Mouse (Mus musculus) heart, embryonic 13.5 days (tissue): ENCODE measurements around the gene Trio. TPM values are rescaled to one million over a fixed set of nuclear protein-coding genes. Genes with fewer than 3 reads are reported as not detected.

Experiments used
- ATAC-seq: fragments of 200-750 bp; cut with Nextera tagmentation; 2 replicates; pipeline ENCODE4 v1.8.0; 2017; ENCODE audit warnings: moderate TSS enrichment; ENCODE audit not compliant: insufficient number of reproducible peaks, low FRiP score, low TSS enrichment; ENCODE audit errors: extremely low read depth
- H3K27ac ChIP-seq: fragments of 300-500 bp; sonication (generic); replicated peaks from 2 replicates; pipeline ENCODE4 v1.5.1; 2015; ENCODE audit warnings: moderate library complexity, mild to moderate bottlenecking, inconsistent platforms
- H3K27me3 ChIP-seq: fragments of 300-500 bp; sonication (generic); replicated peaks from 2 replicates; pipeline ENCODE4 v1.6.1; 2015; ENCODE audit warnings: mild to moderate bottlenecking, inconsistent platforms
- H3K36me3 ChIP-seq: fragments of 300-500 bp; sonication (generic); 2 replicates; pipeline ENCODE4 v1.6.1; 2015; ENCODE audit warnings: mild to moderate bottlenecking, inconsistent platforms
- H3K4me1 ChIP-seq: fragments of 300-500 bp; sonication (generic); 2 replicates; pipeline ENCODE4 v1.6.1; 2015; ENCODE audit warnings: inconsistent platforms
- H3K4me2 ChIP-seq: fragments of 300-500 bp; sonication (generic); 2 replicates; pipeline ENCODE4 v1.6.1; 2015; ENCODE audit warnings: inconsistent platforms, mild to moderate bottlenecking, moderate library complexity
- H3K4me3 ChIP-seq: fragments of 300-500 bp; sonication (generic); 2 replicates; pipeline ENCODE4 v1.5.1; 2015; ENCODE audit warnings: moderate library complexity, mild to moderate bottlenecking, inconsistent platforms
- H3K9ac ChIP-seq: fragments of 300-500 bp; sonication (generic); 2 replicates; pipeline ENCODE4 v1.6.1; 2015; ENCODE audit warnings: inconsistent platforms, mild to moderate bottlenecking, moderate library complexity
- H3K9me3 ChIP-seq: fragments of 300-500 bp; sonication (generic); 2 replicates; pipeline ENCODE4 v1.6.1; 2016; ENCODE audit warnings: inconsistent platforms
- WGBS: fragments of 180-500 bp; shearing (Covaris S2); methylation state at CpG from one replicate; pipeline ENCODE4 v1.1.7; 2015; ENCODE audit warnings: mixed read lengths; 5-methylcytosine and 5-hydroxymethylcytosine counted together
- polyA plus RNA-seq: library from polyadenylated mRNA; unstranded; fragments of >200 nt; fragmentation: Nextera tagmentation; extraction: Ambion mirVana; gene quantifications from 2 replicates; pipeline ENCODE4 v1.2.1, GENCODE M21; 2015

The Trio gene
- polyA plus RNA-seq, 1 experiment from 2014 or later: 17.5 TPM

GRCm38 (mm10) chr15:27875753-27876152, 149.9 kb downstream of the Trio start:
- Histone ChIP-seq H3K9me3 (no peaks in the 10 kb centered on the region), H3K4me3 (no peak overlapping the region), H3K27me3 (no peaks in the 10 kb centered on the region), H3K9ac (no peak overlapping the region), H3K36me3 (peaks cover 57% of the 10 kb centered on the region), H3K4me2 (no peak overlapping the region), H3K4me1 (peaks cover 59% of the 10 kb centered on the region), H3K27ac (no peak overlapping the region)
- 79% methylated on average over 9 of the region's 9 CpGs for WGBS
- ATAC-seq: no peak

- Histone ChIP-seq H3K9ac (no peak overlapping the region), H3K4me2 (no peak overlapping the region), H3K4me3 (no peak overlapping the region), H3K27me3 (no peaks in the 10 kb centered on the region), H3K4me1 (peaks cover 52% of the 10 kb centered on the region), H3K9me3 (no peaks in the 10 kb centered on the region), H3K27ac (no peak overlapping the region), H3K36me3 (peaks cover 57% of the 10 kb centered on the region)
- ATAC-seq: no peak
- 85% methylated on average over 16 of the region's 16 CpGs for WGBS
These were observed 151.8 kb downstream of the Trio start for GRCm38 (mm10) chr15:27873747-27874320.

GRCm38 (mm10) chr15:27872286-27872685, 153.4 kb downstream of the Trio start:
- no peak overlapping the region for H3K4me3 ChIP-seq
- peaks cover 47% of the 10 kb centered on the region for H3K36me3 ChIP-seq
- no peaks in the 10 kb centered on the region for H3K9me3 ChIP-seq
- no peak overlapping the region for H3K4me2 ChIP-seq
- H3K9ac ChIP-seq: no peak overlapping the region
- H3K4me1 ChIP-seq: peaks cover 51% of the 10 kb centered on the region
- 61% methylated on average over 2 of the region's 2 CpGs for WGBS
- peak overlapping the region; percentile 55; the same call in 1 of the 2 replicates for H3K27ac ChIP-seq
- no peaks in the 10 kb centered on the region for H3K27me3 ChIP-seq
- no peak for ATAC-seq

GRCm38 (mm10) chr15:27871708-27872107, 153.9 kb downstream of the Trio start:
- Histone ChIP-seq H3K36me3 (peaks cover 44% of the 10 kb centered on the region), H3K4me2 (no peak overlapping the region), H3K9ac (no peak overlapping the region), H3K4me1 (peaks cover 46% of the 10 kb centered on the region), H3K9me3 (no peaks in the 10 kb centered on the region), H3K27ac (peak overlapping the region; percentile 55), H3K27me3 (no peaks in the 10 kb centered on the region), H3K4me3 (no peak overlapping the region)
- WGBS: 44% methylated on average over 10 of the region's 10 CpGs
- no peak for ATAC-seq

- WGBS: 74% methylated on average over 13 of the region's 13 CpGs
- no peaks in the 10 kb centered on the region for H3K9me3 ChIP-seq
- no peak for ATAC-seq
- no peak overlapping the region for H3K4me2 ChIP-seq
- peaks cover 44% of the 10 kb centered on the region for H3K36me3 ChIP-seq
- peaks cover 42% of the 10 kb centered on the region for H3K4me1 ChIP-seq
- H3K9ac ChIP-seq: no peak overlapping the region
- H3K27me3 ChIP-seq: no peaks in the 10 kb centered on the region
- H3K27ac ChIP-seq: peak overlapping the region; percentile 55
- no peak overlapping the region for H3K4me3 ChIP-seq
These were observed 154.4 kb downstream of the Trio start for GRCm38 (mm10) chr15:27871260-27871659.

GRCm38 (mm10) chr15:27869001-27869400, 156.6 kb downstream of the Trio start:
- Histone ChIP-seq H3K9ac (no peak overlapping the region), H3K4me2 (no peak overlapping the region), H3K9me3 (no peaks in the 10 kb centered on the region), H3K36me3 (peaks cover 55% of the 10 kb centered on the region), H3K4me1 (peaks cover 38% of the 10 kb centered on the region), H3K4me3 (no peak overlapping the region), H3K27ac (no peak overlapping the region), H3K27me3 (no peaks in the 10 kb centered on the region)
- WGBS: 80% methylated on average over 4 of the region's 4 CpGs
- no peak for ATAC-seq

GRCm38 (mm10) chr15:27867831-27868230, 157.8 kb downstream of the Trio start:
- Histone ChIP-seq H3K27ac (no peak overlapping the region), H3K9ac (no peak overlapping the region), H3K9me3 (no peaks in the 10 kb centered on the region), H3K4me2 (no peak overlapping the region), H3K4me3 (no peak overlapping the region), H3K27me3 (no peaks in the 10 kb centered on the region), H3K4me1 (peaks cover 38% of the 10 kb centered on the region), H3K36me3 (peaks cover 55% of the 10 kb centered on the region)
- ATAC-seq: no peak
- WGBS: 85% methylated on average over 7 of the region's 7 CpGs

GRCm38 (mm10) chr15:27866471-27866870, 159.2 kb downstream of the Trio start:
- Histone ChIP-seq H3K4me1 (peaks cover 30% of the 10 kb centered on the region), H3K9ac (no peak overlapping the region), H3K27me3 (no peaks in the 10 kb centered on the region), H3K36me3 (peaks cover 53% of the 10 kb centered on the region), H3K9me3 (no peaks in the 10 kb centered on the region), H3K4me2 (no peak overlapping the region), H3K27ac (no peak overlapping the region), H3K4me3 (no peak overlapping the region)
- 79% methylated on average over 4 of the region's 4 CpGs for WGBS
- ATAC-seq: no peak

- no peak for ATAC-seq
- Histone ChIP-seq H3K4me2 (no peak overlapping the region), H3K9ac (no peak overlapping the region), H3K4me1 (peaks cover 26% of the 10 kb centered on the region; the same call in 1 of the 2 replicates), H3K36me3 (peaks cover 49% of the 10 kb centered on the region), H3K27me3 (no peaks in the 10 kb centered on the region), H3K27ac (no peak overlapping the region), H3K4me3 (no peak overlapping the region), H3K9me3 (no peaks in the 10 kb centered on the region)
- 81% methylated on average over 6 of the region's 6 CpGs for WGBS
These were observed 159.6 kb downstream of the Trio start for GRCm38 (mm10) chr15:27866053-27866452.

GRCm38 (mm10) chr15:27864397-27864796, 161.3 kb downstream of the Trio start:
- H3K36me3 ChIP-seq: peaks cover 39% of the 10 kb centered on the region
- H3K4me1 ChIP-seq: peaks cover 36% of the 10 kb centered on the region
- no peak overlapping the region for H3K27ac ChIP-seq
- no peak overlapping the region for H3K4me3 ChIP-seq
- no peaks in the 10 kb centered on the region for H3K9me3 ChIP-seq
- WGBS: 81% methylated on average over 6 of the region's 6 CpGs
- H3K4me2 ChIP-seq: no peak overlapping the region
- H3K9ac ChIP-seq: no peak overlapping the region
- no peaks in the 10 kb centered on the region for H3K27me3 ChIP-seq
- no peak for ATAC-seq

- Histone ChIP-seq H3K9ac (no peak overlapping the region), H3K4me3 (no peak overlapping the region), H3K27ac (no peak overlapping the region), H3K4me2 (no peak overlapping the region), H3K4me1 (peaks cover 38% of the 10 kb centered on the region), H3K36me3 (peaks cover 34% of the 10 kb centered on the region), H3K9me3 (no peaks in the 10 kb centered on the region), H3K27me3 (no peaks in the 10 kb centered on the region)
- 81% methylated on average over 11 of the region's 11 CpGs for WGBS
- ATAC-seq: no peak
These were observed 162.7 kb downstream of the Trio start for GRCm38 (mm10) chr15:27862949-27863348.

- H3K9me3 ChIP-seq: no peaks in the 10 kb centered on the region
- H3K4me3 ChIP-seq: no peak overlapping the region
- H3K4me1 ChIP-seq: peaks cover 54% of the 10 kb centered on the region
- H3K9ac ChIP-seq: no peak overlapping the region
- H3K4me2 ChIP-seq: no peak overlapping the region
- H3K36me3 ChIP-seq: peaks cover 27% of the 10 kb centered on the region
- H3K27ac ChIP-seq: no peak overlapping the region
- no peaks in the 10 kb centered on the region for H3K27me3 ChIP-seq
- no peak for ATAC-seq
- 90% methylated on average over 14 of the region's 14 CpGs for WGBS
These were observed 165.2 kb downstream of the Trio start for GRCm38 (mm10) chr15:27860439-27860838.
